Mouse (Mus musculus): ENCODE measurements around the gene Dlx1. TPM values are rescaled to one million over a fixed set of nuclear protein-coding genes. Genes with fewer than 3 reads are reported as not detected.

The Dlx1 gene
- polyA plus RNA-seq, 1 experiment from 2014 or later, result 11.6 TPM

GRCm38 (mm10) chr2:71543531-71543930, 15.6 kb downstream of the Dlx1 start:
- no peak for ATAC-seq (ENCODE audit: insufficient read depth, low FRiP score)
- Histone ChIP-seq H3K4me1 (ENCODE audit: control insufficient read depth, insufficient read depth, low read length) (peaks cover 22% of the 10 kb centered on the region), H3K4me2 (ENCODE audit: low read depth, low read length) (0 out of 2 replicates have a peak overlapping the region, but pooled peaks have one; percentile 42), H3K36me3 (ENCODE audit: control insufficient read depth, insufficient read depth, low read length) (no peaks in the 10 kb centered on the region), H3K27ac (ENCODE audit: low read length) (no peak overlapping the region), H3K27me3 (ENCODE audit: control insufficient read depth, insufficient read depth, low read length) (peaks cover 93% of the 10 kb centered on the region), H3K9ac (ENCODE audit: low read length) (no peak overlapping the region), H3K4me3 (replicated peaks; ENCODE audit: low read length) (peak overlapping the region; percentile 40), H3K9me3 (replicated peaks; ENCODE audit: control insufficient read depth, low read length) (no peaks in the 10 kb centered on the region)
- 3% methylated on average over 9 of the region's 9 CpGs for WGBS

- H3K9me3 ChIP-seq (replicated peaks; ENCODE audit: control insufficient read depth, low read length), result no peaks in the 10 kb centered on the region
- H3K4me1 ChIP-seq (ENCODE audit: control insufficient read depth, insufficient read depth, low read length), result peaks cover 22% of the 10 kb centered on the region
- no peaks in the 10 kb centered on the region for H3K36me3 ChIP-seq (ENCODE audit: control insufficient read depth, insufficient read depth, low read length)
- H3K27me3 ChIP-seq (ENCODE audit: control insufficient read depth, insufficient read depth, low read length), result peaks cover 93% of the 10 kb centered on the region
- 0 out of 2 replicates have a peak overlapping the region, but pooled peaks have one; percentile 46 for H3K9ac ChIP-seq (ENCODE audit: low read length)
- WGBS, result 2% methylated on average over 20 of the region's 20 CpGs
- ATAC-seq (ENCODE audit: insufficient read depth, low FRiP score), result no peak
- H3K4me3 ChIP-seq (replicated peaks; ENCODE audit: low read length), result peak overlapping the region; percentile 40
- no peak overlapping the region for H3K27ac ChIP-seq (ENCODE audit: low read length)
- H3K4me2 ChIP-seq (ENCODE audit: low read depth, low read length), result no peak overlapping the region
Observed at GRCm38 (mm10) chr2:71543948-71544347, 16.0 kb downstream of the Dlx1 start.

DNA sequence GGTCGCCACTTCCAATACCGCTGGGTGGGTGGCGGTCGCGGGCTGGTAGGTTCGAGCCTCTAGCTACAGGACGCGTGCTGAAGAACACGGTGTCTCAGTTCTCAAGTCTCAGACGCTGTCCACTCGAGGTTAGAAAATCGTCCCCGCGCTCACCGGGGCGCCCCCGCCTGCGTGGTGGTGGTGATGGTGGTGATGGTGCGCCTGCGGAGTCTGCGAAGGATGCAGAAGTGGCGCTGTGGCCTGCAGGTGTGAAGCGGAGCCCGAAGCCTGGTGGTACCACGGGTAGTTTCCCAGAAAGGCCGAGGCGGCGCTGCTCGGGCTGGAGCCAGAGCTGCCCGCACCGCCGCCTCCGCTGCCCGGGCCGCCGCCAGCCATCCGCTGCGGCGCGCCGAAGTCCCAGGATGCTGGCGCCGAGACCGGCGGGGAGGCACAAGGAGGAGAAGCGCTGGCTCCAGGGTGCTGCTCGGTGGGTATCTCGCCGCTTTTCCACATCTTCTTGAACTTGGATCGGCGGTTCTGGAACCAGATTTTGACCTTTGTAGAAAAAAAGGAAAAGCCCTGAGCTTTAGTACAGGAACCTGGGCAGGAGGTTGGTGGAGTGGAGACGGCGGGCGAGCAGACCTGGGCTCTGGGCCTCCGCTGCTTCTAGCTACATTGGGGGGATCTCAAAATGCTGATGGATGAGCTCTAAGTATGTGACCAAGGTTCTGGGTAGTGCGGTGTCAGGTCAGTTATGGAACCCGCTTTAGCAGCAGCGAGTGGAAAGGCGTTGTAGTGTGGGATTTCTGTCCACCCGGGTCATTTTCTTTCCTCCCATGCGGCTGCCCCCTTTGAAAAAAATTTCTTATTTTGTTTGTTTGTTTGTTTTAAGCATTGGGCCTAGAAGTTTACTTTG, 16.7 kb downstream of the Dlx1 start:
- Histone ChIP-seq H3K36me3 (ENCODE audit: control insufficient read depth, insufficient read depth, low read length) (no peaks in the 10 kb centered on the region), H3K9ac (ENCODE audit: low read length) (peak overlapping the region; percentile 46; the same call in 1 of the 2 replicates), H3K27me3 (ENCODE audit: control insufficient read depth, insufficient read depth, low read length) (peaks cover 93% of the 10 kb centered on the region), H3K27ac (ENCODE audit: low read length) (no peak overlapping the region), H3K4me3 (replicated peaks; ENCODE audit: low read length) (peak overlapping the region; percentile 40), H3K4me1 (ENCODE audit: control insufficient read depth, insufficient read depth, low read length) (peaks cover 22% of the 10 kb centered on the region), H3K4me2 (ENCODE audit: low read depth, low read length) (peak overlapping the region; percentile 3; the same call in 1 of the 2 replicates), H3K9me3 (replicated peaks; ENCODE audit: control insufficient read depth, low read length) (no peaks in the 10 kb centered on the region)
- no peak for ATAC-seq (ENCODE audit: insufficient read depth, low FRiP score)
- 2% methylated on average over 61 of the region's 61 CpGs for WGBS

DNA sequence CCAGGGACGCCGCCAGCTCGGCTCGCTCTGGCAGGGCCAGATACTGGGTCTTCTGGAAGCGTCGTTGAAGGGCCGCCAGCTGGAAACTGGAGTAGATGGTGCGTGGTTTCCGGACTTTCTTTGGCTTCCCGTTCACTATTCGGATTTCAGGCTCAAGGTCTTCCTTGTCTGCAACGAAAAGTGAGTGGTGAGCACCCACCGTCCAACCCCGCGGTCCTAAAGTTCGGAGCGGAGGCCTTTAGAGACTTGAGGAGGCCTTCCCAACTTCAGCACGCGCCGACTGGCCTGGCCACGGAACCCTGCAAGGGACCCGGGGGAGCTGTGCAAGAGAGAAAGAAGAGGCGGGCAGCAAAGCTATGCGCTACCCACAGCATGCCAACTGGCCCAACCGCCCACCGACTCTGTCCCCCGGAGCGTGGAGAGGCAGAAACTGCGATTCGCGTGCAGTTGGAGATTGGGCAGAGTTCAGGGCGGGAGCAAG, 17.5 kb downstream of the Dlx1 start:
- peak overlapping the region; percentile 40 for H3K4me3 ChIP-seq (replicated peaks; ENCODE audit: low read length)
- peaks cover 22% of the 10 kb centered on the region for H3K4me1 ChIP-seq (ENCODE audit: control insufficient read depth, insufficient read depth, low read length)
- H3K9me3 ChIP-seq (replicated peaks; ENCODE audit: control insufficient read depth, low read length), result no peaks in the 10 kb centered on the region
- H3K9ac ChIP-seq (ENCODE audit: low read length), result peak overlapping the region; percentile 46; the same call in 1 of the 2 replicates
- H3K4me2 ChIP-seq (ENCODE audit: low read depth, low read length), result peak overlapping the region; percentile 64; the same call in 1 of the 2 replicates
- no peak overlapping the region for H3K27ac ChIP-seq (ENCODE audit: low read length)
- no peaks in the 10 kb centered on the region for H3K36me3 ChIP-seq (ENCODE audit: control insufficient read depth, insufficient read depth, low read length)
- no peak for ATAC-seq (ENCODE audit: insufficient read depth, low FRiP score)
- peaks cover 92% of the 10 kb centered on the region for H3K27me3 ChIP-seq (ENCODE audit: control insufficient read depth, insufficient read depth, low read length)
- 2% methylated on average over 32 of the region's 32 CpGs for WGBS

GRCm38 (mm10) chr2:71545882-71546639, 18.1 kb downstream of the Dlx1 start:
- Histone ChIP-seq H3K27me3 (ENCODE audit: control insufficient read depth, insufficient read depth, low read length) (peaks cover 92% of the 10 kb centered on the region), H3K36me3 (ENCODE audit: control insufficient read depth, insufficient read depth, low read length) (no peaks in the 10 kb centered on the region), H3K9ac (ENCODE audit: low read length) (peak overlapping the region; percentile 46), H3K27ac (ENCODE audit: low read length) (0 out of 2 replicates have a peak overlapping the region, but pooled peaks have one; percentile 12), H3K9me3 (replicated peaks; ENCODE audit: control insufficient read depth, low read length) (no peaks in the 10 kb centered on the region), H3K4me2 (ENCODE audit: low read depth, low read length) (peak overlapping the region; percentile 64), H3K4me1 (ENCODE audit: control insufficient read depth, insufficient read depth, low read length) (peaks cover 20% of the 10 kb centered on the region), H3K4me3 (replicated peaks; ENCODE audit: low read length) (peak overlapping the region; percentile 40)
- under 1% methylated on average over 59 of the region's 59 CpGs for WGBS
- peak; percentile 26 for ATAC-seq (ENCODE audit: insufficient read depth, low FRiP score)

- Histone ChIP-seq H3K36me3 (ENCODE audit: control insufficient read depth, insufficient read depth, low read length) (no peaks in the 10 kb centered on the region), H3K9me3 (replicated peaks; ENCODE audit: control insufficient read depth, low read length) (no peaks in the 10 kb centered on the region), H3K27ac (ENCODE audit: low read length) (0 out of 2 replicates have a peak within 1 kb of the TSS, but pooled peaks have one; percentile 12), H3K4me2 (ENCODE audit: low read depth, low read length) (peak within 1 kb of the TSS; percentile 64), H3K27me3 (ENCODE audit: control insufficient read depth, insufficient read depth, low read length) (peaks cover 92% of the 10 kb centered on the region), H3K4me3 (replicated peaks; ENCODE audit: low read length) (peak within 1 kb of the TSS; percentile 40), H3K9ac (ENCODE audit: low read length) (peak within 1 kb of the TSS; percentile 46), H3K4me1 (ENCODE audit: control insufficient read depth, insufficient read depth, low read length) (peaks cover 15% of the 10 kb centered on the region)
- WGBS, result under 1% methylated on average over 37 of the region's 37 CpGs
- ATAC-seq (ENCODE audit: insufficient read depth, low FRiP score), result peak; percentile 48
Observed at GRCm38 (mm10) chr2:71546640-71547071, 18.7 kb downstream of the Dlx1 start, which contains the start of gene Dlx2. Gene Dlx2, minus strand, starts transcription at chr2:71546754.

GRCm38 (mm10) chr2:71547829-71548228, 19.9 kb downstream of the Dlx1 start:
- no peaks in the 10 kb centered on the region for H3K36me3 ChIP-seq (ENCODE audit: control insufficient read depth, insufficient read depth, low read length)
- H3K9ac ChIP-seq (ENCODE audit: low read length), result no peak overlapping the region
- no peak overlapping the region for H3K4me3 ChIP-seq (replicated peaks; ENCODE audit: low read length)
- no peak overlapping the region for H3K27ac ChIP-seq (ENCODE audit: low read length)
- peaks cover 15% of the 10 kb centered on the region for H3K4me1 ChIP-seq (ENCODE audit: control insufficient read depth, insufficient read depth, low read length)
- H3K4me2 ChIP-seq (ENCODE audit: low read depth, low read length), result no peak overlapping the region
- peaks cover 90% of the 10 kb centered on the region for H3K27me3 ChIP-seq (ENCODE audit: control insufficient read depth, insufficient read depth, low read length)
- ATAC-seq (ENCODE audit: insufficient read depth, low FRiP score), result no peak
- no peaks in the 10 kb centered on the region for H3K9me3 ChIP-seq (replicated peaks; ENCODE audit: control insufficient read depth, low read length)
- 5% methylated on average over 8 of the region's 8 CpGs for WGBS

- H3K4me2 ChIP-seq (ENCODE audit: low read depth, low read length), result no peak overlapping the region
- H3K9ac ChIP-seq (ENCODE audit: low read length), result no peak overlapping the region
- H3K9me3 ChIP-seq (replicated peaks; ENCODE audit: control insufficient read depth, low read length), result no peaks in the 10 kb centered on the region
- WGBS, result 24% methylated on average over 3 of the region's 3 CpGs
- peaks cover 15% of the 10 kb centered on the region for H3K4me1 ChIP-seq (ENCODE audit: control insufficient read depth, insufficient read depth, low read length)
- ATAC-seq (ENCODE audit: insufficient read depth, low FRiP score), result no peak
- no peak overlapping the region for H3K4me3 ChIP-seq (replicated peaks; ENCODE audit: low read length)
- H3K36me3 ChIP-seq (ENCODE audit: control insufficient read depth, insufficient read depth, low read length), result no peaks in the 10 kb centered on the region
- H3K27me3 ChIP-seq (ENCODE audit: control insufficient read depth, insufficient read depth, low read length), result peaks cover 79% of the 10 kb centered on the region
- no peak overlapping the region for H3K27ac ChIP-seq (ENCODE audit: low read length)
Observed at GRCm38 (mm10) chr2:71550330-71550729, 22.4 kb downstream of the Dlx1 start.

All from stomach, embryonic 16.5 days (tissue).